ENCODE assay signal across 8 mouse cellular contexts in genomic region chr7:28568253-28568652, GRCm38 (mm10). TPM values are rescaled to one million over a fixed set of nuclear protein-coding genes. Genes with fewer than 3 reads are reported as not detected.
DNase-seq lines count a peak whose midpoint lies in the region; ATAC-seq lines count a peak whose summit lies in the region.
"Had no signal": no experiment of that assay in that cellular context is flagged by ENCODE, and none has a peak within 500 bp of the region (broad histone marks: within the 10 kb centered on the region; RNA-seq: fewer than 3 reads in every experiment).

No protein-coding gene starts in this region.

- no peak overlapping the region for H3K4me2 ChIP-seq in embryonic facial prominence, embryonic 14.5 days (ENCODE audit: low read depth, low read length)

- peak; percentile 42 for DNase-seq in ovary, postnatal 36 days (ENCODE audit: low spot score)
- DNase-seq in ovary, postnatal 10 days (ENCODE audit: low spot score), result no peak
- DNase-seq in adrenal gland, postnatal 10 days, result peak; percentile 76
- DNase-seq in embryonic facial prominence, embryonic 14.5 days (ENCODE audit: low spot score), result peak; percentile 53
- DNase-seq in induced T-regulatory cell, adult 2 months (ENCODE audit: low read depth), result peak; percentile 83
- DNase-seq in lung, adult 18-20 months, result peak; percentile 65 to 76
- DNase-seq in right cerebral cortex, adult 2 months (ENCODE audit: low spot score in 2 of 2), result peak; percentile 72 to 75

- no peak overlapping the region for H3K4me3 ChIP-seq in embryonic facial prominence, embryonic 14.5 days (ENCODE audit: low read depth, low read length)

- ATAC-seq in embryonic facial prominence, embryonic 14.5 days (ENCODE audit: low read depth), result no peak

- peaks cover 48% of the 10 kb centered on the region for H3K36me3 ChIP-seq in embryonic facial prominence, embryonic 14.5 days (ENCODE audit: control insufficient read depth, insufficient read depth, low read length)

- H3K27me3 ChIP-seq in embryonic facial prominence, embryonic 14.5 days (replicated peaks; ENCODE audit: control insufficient read depth, insufficient read depth, low read length), result no peaks in the 10 kb centered on the region

- H3K4me1 ChIP-seq in embryonic facial prominence, embryonic 14.5 days (ENCODE audit: control insufficient read depth, insufficient read depth, low read length), result peaks cover 10% of the 10 kb centered on the region

- H3K9ac ChIP-seq in embryonic facial prominence, embryonic 14.5 days (ENCODE audit: low read depth, low read length), result no peak overlapping the region

- no peaks in the 10 kb centered on the region for H3K9me3 ChIP-seq in embryonic facial prominence, embryonic 14.5 days (ENCODE audit: control insufficient read depth, low read length)

- no peak overlapping the region for H3K27ac ChIP-seq in embryonic facial prominence, embryonic 14.5 days (replicated peaks; ENCODE audit: low read depth, low read length)

RNA-seq across cellular contexts. Expression of gene Nccrp1, which starts 21.2 kb away (rescaled TPM):
- total RNA-seq in adrenal gland, postnatal 10 days (2021), result not detected
- 0.17 and 0.43 TPM in 2 replicates for polyA plus RNA-seq in embryonic facial prominence, embryonic 14.5 days (2014; fragmentation: Nextera tagmentation; extraction: Ambion mirVana)
- total RNA-seq: gastrocnemius, postnatal 4 days had no signal

RNA-seq across cellular contexts. Expression of gene Sycn, which starts 27.6 kb away (rescaled TPM):
- not detected for total RNA-seq in adrenal gland, postnatal 10 days (2021)
- polyA plus RNA-seq in embryonic facial prominence, embryonic 14.5 days (2014; fragmentation: Nextera tagmentation; extraction: Ambion mirVana), result not detected in 2 replicates
- total RNA-seq: gastrocnemius, postnatal 4 days had no signal

RNA-seq across cellular contexts. Expression of gene Samd4b, which starts 29.7 kb away (rescaled TPM):
- 10 to 100 TPM; 45.5 to 49.6 TPM for total RNA-seq in adrenal gland, postnatal 10 days (2021)
- 31.5 and 33.8 TPM in 2 replicates for polyA plus RNA-seq in embryonic facial prominence, embryonic 14.5 days (2014; fragmentation: Nextera tagmentation; extraction: Ambion mirVana)

RNA-seq across cellular contexts. Expression of gene Pak4, which starts 29.7 kb away (rescaled TPM):
- 10 to 100 TPM; 19.4 to 20.4 TPM for total RNA-seq in adrenal gland, postnatal 10 days (2021)
- polyA plus RNA-seq in embryonic facial prominence, embryonic 14.5 days (2014; fragmentation: Nextera tagmentation; extraction: Ambion mirVana), result 20.7 and 23.5 TPM in 2 replicates

RNA-seq across cellular contexts. Expression of gene Ifnl3, which starts 45.6 kb away (rescaled TPM):
- total RNA-seq in adrenal gland, postnatal 10 days (2021), result not detected
- not detected in 2 replicates for polyA plus RNA-seq in embryonic facial prominence, embryonic 14.5 days (2014; fragmentation: Nextera tagmentation; extraction: Ambion mirVana)
- total RNA-seq: gastrocnemius, postnatal 4 days had no signal
